Mouse (Mus musculus): ENCODE measurements at regions not wholly inside any gene's neighbourhood (a gene's known extent, or its start where the extent isn't known, plus 50 kb on each side); places are given as distances from the start of the nearest gene placed in this dataset.
A peak's percentile ranks its signal among the peaks of the same experiment; 100 is the strongest.

DNA sequence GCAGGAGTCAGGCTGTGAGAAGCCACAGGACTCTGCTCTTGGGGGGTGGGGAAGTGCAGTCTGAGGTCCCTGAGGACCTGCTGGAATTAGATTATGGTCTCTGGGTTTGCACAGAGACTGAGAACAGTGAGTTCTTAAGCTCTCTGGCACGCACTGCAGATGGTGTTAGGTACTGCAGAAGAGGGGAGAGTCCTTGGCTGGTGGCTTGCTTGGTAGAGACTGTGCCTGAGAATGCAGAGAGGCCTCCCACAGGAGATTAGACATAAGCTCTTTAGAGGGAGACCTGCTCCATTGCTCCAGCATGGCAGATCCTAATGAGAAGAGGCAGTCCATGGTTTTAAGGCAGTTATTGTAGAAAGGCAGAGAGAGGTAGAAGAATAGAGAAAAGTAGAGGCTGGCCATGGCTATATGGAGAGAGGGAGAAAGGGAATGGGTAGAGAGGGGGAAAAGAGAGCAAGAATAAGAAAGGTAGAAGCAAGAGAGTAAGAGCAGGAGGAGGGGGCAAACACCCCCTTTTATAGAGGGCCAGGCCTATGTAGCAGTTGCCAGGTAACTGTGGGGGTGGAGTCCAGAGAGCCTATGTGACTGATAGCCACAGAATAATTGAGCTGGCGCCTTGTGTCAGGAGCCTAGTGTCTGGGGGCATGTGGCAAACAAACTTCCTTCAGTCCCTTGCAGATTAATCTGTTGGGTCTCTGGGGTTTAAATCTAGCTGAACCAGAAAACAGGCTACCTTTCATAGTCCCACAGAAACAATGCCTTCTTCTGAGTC is 591.3 kb upstream of the Arrdc3 start:
- no peaks in the 10 kb centered on the region for H3K9me3 ChIP-seq (replicated peaks; ENCODE audit: control insufficient read depth, low read length)
- DNase-seq (ENCODE audit: low spot score) (no peak), ATAC-seq (replicated peaks; ENCODE audit: insufficient number of reproducible peaks, low FRiP score, low TSS enrichment, low read depth) (0 out of 2 replicates have a peak, but pooled peaks have one; percentile 62)
- 51% methylated on average over 2 of the region's 2 CpGs for WGBS
- no peaks in the 10 kb centered on the region for H3K36me3 ChIP-seq (replicated peaks; ENCODE audit: control insufficient read depth, insufficient read depth, low read depth, low read length)
- H3K4me3 ChIP-seq (ENCODE audit: low read depth, low read length), result no peak overlapping the region
- no peak overlapping the region for H3K4me2 ChIP-seq (ENCODE audit: low read depth, low read length)
- no peaks in the 10 kb centered on the region for H3K27me3 ChIP-seq (ENCODE audit: control insufficient read depth, insufficient read depth, low read length)
- H3K4me1 ChIP-seq (ENCODE audit: control insufficient read depth, insufficient read depth, low read length), result no peaks in the 10 kb centered on the region
- no peak overlapping the region for H3K27ac ChIP-seq (replicated peaks; ENCODE audit: low read depth, low read length)
- H3K9ac ChIP-seq (replicated peaks; ENCODE audit: low read length), result no peak overlapping the region

DNA sequence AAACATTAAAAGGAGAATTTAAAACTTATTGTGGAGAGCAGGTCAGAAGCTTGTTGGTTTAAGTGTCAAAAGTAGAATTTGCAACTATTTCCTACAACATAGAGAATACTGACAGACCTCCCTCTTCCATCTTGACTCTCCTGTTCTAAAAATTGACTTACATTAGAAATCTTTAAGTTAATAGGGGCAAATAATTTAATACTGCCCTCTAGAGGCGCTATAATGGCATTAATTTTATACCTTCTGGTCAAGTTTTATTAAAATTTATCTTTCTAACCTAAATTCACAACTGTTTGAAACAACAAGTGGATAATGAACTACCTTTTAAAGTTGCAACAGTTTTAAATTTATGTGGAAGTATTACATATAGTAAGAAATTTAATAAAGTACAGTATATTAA is 587.5 kb upstream of the Arrdc3 start:
- Histone ChIP-seq H3K4me1 (ENCODE audit: control insufficient read depth, insufficient read depth, low read length) (no peaks in the 10 kb centered on the region), H3K9ac (replicated peaks; ENCODE audit: low read length) (no peak overlapping the region), H3K4me2 (ENCODE audit: low read depth, low read length) (no peak overlapping the region), H3K36me3 (replicated peaks; ENCODE audit: control insufficient read depth, insufficient read depth, low read depth, low read length) (no peaks in the 10 kb centered on the region), H3K9me3 (replicated peaks; ENCODE audit: control insufficient read depth, low read length) (no peaks in the 10 kb centered on the region), H3K27me3 (ENCODE audit: control insufficient read depth, insufficient read depth, low read length) (no peaks in the 10 kb centered on the region), H3K27ac (replicated peaks; ENCODE audit: low read depth, low read length) (no peak overlapping the region), H3K4me3 (ENCODE audit: low read depth, low read length) (no peak overlapping the region)
- ATAC-seq (replicated peaks; ENCODE audit: insufficient number of reproducible peaks, low FRiP score, low TSS enrichment, low read depth) (no peak), DNase-seq (ENCODE audit: low spot score) (peak; percentile 28)
- WGBS, result 9% methylated on average over 1 of the region's 1 CpGs

DNA sequence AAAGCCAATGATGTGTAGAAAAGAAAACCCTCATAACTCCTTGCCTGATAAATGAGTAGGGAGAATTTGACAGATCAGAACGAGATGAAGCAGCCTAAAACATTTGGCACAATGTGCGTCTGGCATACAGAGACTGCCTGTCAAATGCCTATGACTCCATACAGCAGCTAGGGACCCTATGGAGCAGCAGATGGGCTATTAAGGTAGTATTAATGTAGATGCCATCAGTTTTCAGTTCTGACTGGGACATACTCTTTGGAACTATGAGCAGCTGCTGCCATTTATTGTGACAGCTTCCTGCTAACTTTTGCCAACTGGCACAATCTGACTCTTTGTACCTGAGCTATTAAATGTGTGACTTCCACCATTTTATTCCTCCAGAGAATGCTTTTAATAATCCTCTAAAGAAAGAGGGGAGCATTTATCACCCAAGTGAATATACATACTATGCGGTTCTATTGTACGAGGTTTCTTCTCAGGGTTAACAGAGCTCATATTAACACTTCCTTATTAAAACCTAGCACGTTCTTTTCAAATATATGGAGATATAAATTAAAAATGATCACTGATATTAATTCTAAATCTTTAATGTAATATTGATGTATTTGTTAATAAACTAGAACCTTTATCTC is 549.0 kb upstream of the Arrdc3 start:
- DNase-seq (ENCODE audit: low spot score) (no peak), ATAC-seq (replicated peaks; ENCODE audit: insufficient number of reproducible peaks, low FRiP score, low TSS enrichment, low read depth) (no peak)
- no peak overlapping the region for H3K9ac ChIP-seq (replicated peaks; ENCODE audit: low read length)
- no peaks in the 10 kb centered on the region for H3K9me3 ChIP-seq (replicated peaks; ENCODE audit: control insufficient read depth, low read length)
- H3K27ac ChIP-seq (replicated peaks; ENCODE audit: low read depth, low read length), result no peak overlapping the region
- 76% methylated on average over 5 of the region's 5 CpGs for WGBS
- H3K4me2 ChIP-seq (ENCODE audit: low read depth, low read length), result no peak overlapping the region
- H3K27me3 ChIP-seq (ENCODE audit: control insufficient read depth, insufficient read depth, low read length), result no peaks in the 10 kb centered on the region
- no peaks in the 10 kb centered on the region for H3K36me3 ChIP-seq (replicated peaks; ENCODE audit: control insufficient read depth, insufficient read depth, low read depth, low read length)
- H3K4me3 ChIP-seq (ENCODE audit: low read depth, low read length), result no peak overlapping the region
- no peaks in the 10 kb centered on the region for H3K4me1 ChIP-seq (ENCODE audit: control insufficient read depth, insufficient read depth, low read length)

DNA sequence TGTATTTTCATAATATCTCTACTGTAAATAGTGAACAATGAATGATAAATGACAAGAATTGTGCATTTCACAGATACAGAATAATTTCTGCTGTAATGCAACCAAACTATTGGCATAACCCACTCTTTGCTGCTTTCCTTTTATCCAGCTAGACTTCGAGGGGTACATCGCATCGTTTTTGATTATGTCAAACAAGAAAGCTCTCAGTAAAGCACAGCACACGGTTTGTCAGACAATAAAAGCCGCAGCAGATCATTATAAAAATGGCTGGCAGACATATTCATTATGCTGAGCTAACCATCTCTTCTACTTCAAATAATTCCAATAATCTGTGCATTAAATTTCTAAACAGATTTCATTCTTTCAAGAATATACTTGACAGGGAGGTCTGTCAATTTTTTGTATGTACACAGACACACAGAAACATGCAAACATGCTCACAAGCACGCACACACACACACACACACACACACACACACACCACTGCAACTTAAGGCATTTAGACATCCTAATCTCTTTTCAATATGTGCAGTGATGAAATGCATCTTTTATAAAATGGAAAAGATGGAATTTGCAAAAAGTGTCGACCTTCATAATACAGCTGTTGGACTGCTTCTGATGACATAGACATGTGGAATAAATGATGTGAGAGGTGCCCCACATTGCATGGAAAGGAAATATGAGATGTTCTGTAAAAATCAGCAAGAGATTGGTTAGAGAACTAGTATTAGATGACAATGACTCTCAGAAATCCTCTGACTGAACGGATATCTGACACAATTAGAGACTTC is 548.1 kb upstream of the Arrdc3 start:
- no peak for ATAC-seq (replicated peaks; ENCODE audit: insufficient number of reproducible peaks, low FRiP score, low TSS enrichment, low read depth)
- 77% methylated on average over 8 of the region's 8 CpGs for WGBS

DNA sequence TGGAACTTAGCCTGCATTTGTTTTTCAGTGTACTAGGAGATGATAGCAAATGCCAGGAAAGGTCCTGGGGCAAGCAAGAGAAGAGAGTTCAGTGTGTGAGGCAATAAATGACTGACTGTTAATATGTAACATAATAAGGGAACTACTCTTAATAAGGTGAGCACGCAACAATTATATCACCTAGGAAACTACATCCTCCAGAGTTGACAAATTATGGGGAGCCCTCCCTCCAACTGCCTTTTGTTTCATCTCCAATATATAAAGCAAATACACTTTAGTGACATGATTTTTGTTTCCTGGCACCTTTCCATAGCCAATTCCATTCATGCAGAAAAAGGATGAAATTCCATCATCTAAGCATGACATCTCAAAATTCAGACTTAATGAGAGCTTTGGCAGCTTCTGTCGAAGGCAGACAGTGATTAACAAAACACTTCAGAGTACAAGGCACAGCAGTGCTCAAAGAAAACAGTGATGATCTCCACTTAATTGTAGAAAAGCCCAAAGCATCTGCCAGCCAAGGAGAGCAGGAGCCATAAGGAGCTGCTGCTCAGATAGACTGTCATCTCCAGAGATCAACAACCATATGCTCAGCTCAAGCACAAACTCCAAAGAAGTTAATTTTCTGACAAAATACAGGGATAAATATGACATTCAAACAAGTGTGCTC is 536.1 kb upstream of the Arrdc3 start:
- 64% methylated on average over 2 of the region's 2 CpGs for WGBS
- no peaks in the 10 kb centered on the region for H3K4me1 ChIP-seq (ENCODE audit: control insufficient read depth, insufficient read depth, low read length)
- H3K4me2 ChIP-seq (ENCODE audit: low read depth, low read length), result no peak overlapping the region
- no peak overlapping the region for H3K4me3 ChIP-seq (ENCODE audit: low read depth, low read length)
- DNase-seq (ENCODE audit: low spot score) (no peak), ATAC-seq (replicated peaks; ENCODE audit: insufficient number of reproducible peaks, low FRiP score, low TSS enrichment, low read depth) (no peak)
- H3K9me3 ChIP-seq (replicated peaks; ENCODE audit: control insufficient read depth, low read length), result no peaks in the 10 kb centered on the region
- H3K27ac ChIP-seq (replicated peaks; ENCODE audit: low read depth, low read length), result no peak overlapping the region
- H3K36me3 ChIP-seq (replicated peaks; ENCODE audit: control insufficient read depth, insufficient read depth, low read depth, low read length), result no peaks in the 10 kb centered on the region
- no peak overlapping the region for H3K9ac ChIP-seq (replicated peaks; ENCODE audit: low read length)
- no peaks in the 10 kb centered on the region for H3K27me3 ChIP-seq (ENCODE audit: control insufficient read depth, insufficient read depth, low read length)

More for the DNA sequence above, 548.1 kb upstream of the Arrdc3 start:
- DNase-seq (ENCODE audit: low spot score), result no peak
- Histone ChIP-seq H3K27ac (replicated peaks; ENCODE audit: low read depth, low read length) (no peak overlapping the region), H3K4me3 (ENCODE audit: low read depth, low read length) (no peak overlapping the region), H3K9me3 (replicated peaks; ENCODE audit: control insufficient read depth, low read length) (no peaks in the 10 kb centered on the region), H3K9ac (replicated peaks; ENCODE audit: low read length) (no peak overlapping the region), H3K36me3 (replicated peaks; ENCODE audit: control insufficient read depth, insufficient read depth, low read depth, low read length) (no peaks in the 10 kb centered on the region), H3K4me1 (ENCODE audit: control insufficient read depth, insufficient read depth, low read length) (no peaks in the 10 kb centered on the region), H3K4me2 (ENCODE audit: low read depth, low read length) (no peak overlapping the region), H3K27me3 (ENCODE audit: control insufficient read depth, insufficient read depth, low read length) (no peaks in the 10 kb centered on the region)

DNA sequence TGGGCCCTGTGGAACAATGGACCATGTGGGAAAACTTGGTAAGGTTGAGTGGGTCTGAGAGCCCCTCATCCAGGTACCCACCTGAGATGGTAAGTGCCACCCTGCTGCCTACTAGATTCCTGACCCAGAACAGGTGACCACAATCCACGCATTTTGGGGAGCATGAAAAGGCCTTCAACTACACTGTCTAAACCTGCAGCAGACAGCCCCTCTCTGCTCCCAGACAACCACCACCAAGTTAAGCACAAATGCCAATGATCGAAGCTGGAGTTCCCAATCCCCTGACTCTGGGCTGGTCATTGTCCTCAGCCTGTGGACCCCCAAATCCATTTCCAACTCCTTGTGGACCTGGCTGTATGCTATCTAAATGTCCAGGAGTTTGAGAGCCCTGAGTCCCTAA is 517.2 kb upstream of the Arrdc3 start:
- no peak overlapping the region for H3K4me2 ChIP-seq (ENCODE audit: low read depth, low read length)
- no peak overlapping the region for H3K9ac ChIP-seq (replicated peaks; ENCODE audit: low read length)
- ATAC-seq (replicated peaks; ENCODE audit: insufficient number of reproducible peaks, low FRiP score, low TSS enrichment, low read depth), result no peak; the same call in 1 of the 2 replicates
- 89% methylated on average over 2 of the region's 2 CpGs for WGBS
- H3K27ac ChIP-seq (replicated peaks; ENCODE audit: low read depth, low read length), result no peak overlapping the region
- no peaks in the 10 kb centered on the region for H3K9me3 ChIP-seq (replicated peaks; ENCODE audit: control insufficient read depth, low read length)
- H3K27me3 ChIP-seq (ENCODE audit: control insufficient read depth, insufficient read depth, low read length), result no peaks in the 10 kb centered on the region
- H3K36me3 ChIP-seq (replicated peaks; ENCODE audit: control insufficient read depth, insufficient read depth, low read depth, low read length), result no peaks in the 10 kb centered on the region
- DNase-seq (ENCODE audit: low spot score), result no peak
- H3K4me3 ChIP-seq (ENCODE audit: low read depth, low read length), result no peak overlapping the region
- H3K4me1 ChIP-seq (ENCODE audit: control insufficient read depth, insufficient read depth, low read length), result no peaks in the 10 kb centered on the region

DNA sequence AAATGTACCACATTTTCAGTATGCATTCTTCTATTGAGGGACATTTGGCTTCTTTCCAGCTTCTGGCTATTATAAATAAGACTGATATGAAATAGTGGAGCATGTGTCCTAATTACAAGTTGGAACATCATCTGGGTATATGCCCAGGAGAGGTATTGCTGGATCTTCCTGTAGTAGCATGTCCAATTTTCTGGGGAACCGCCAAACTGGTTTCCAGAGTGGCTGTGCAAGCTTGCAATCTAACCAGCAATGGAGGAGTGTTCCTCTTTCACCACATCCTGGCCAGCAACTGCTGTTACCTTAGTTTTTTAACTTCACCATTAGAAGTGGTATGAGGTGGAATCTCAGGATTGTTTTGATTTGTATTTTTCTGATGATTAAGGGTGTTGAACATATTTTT is 512.7 kb upstream of the Arrdc3 start:
- WGBS, result 88% methylated on average over 1 of the region's 1 CpGs
- Histone ChIP-seq H3K27me3 (ENCODE audit: control insufficient read depth, insufficient read depth, low read length) (no peaks in the 10 kb centered on the region), H3K36me3 (replicated peaks; ENCODE audit: control insufficient read depth, insufficient read depth, low read depth, low read length) (no peaks in the 10 kb centered on the region), H3K9me3 (replicated peaks; ENCODE audit: control insufficient read depth, low read length) (no peaks in the 10 kb centered on the region), H3K27ac (replicated peaks; ENCODE audit: low read depth, low read length) (no peak overlapping the region), H3K9ac (replicated peaks; ENCODE audit: low read length) (no peak overlapping the region), H3K4me3 (ENCODE audit: low read depth, low read length) (no peak overlapping the region), H3K4me2 (ENCODE audit: low read depth, low read length) (no peak overlapping the region), H3K4me1 (ENCODE audit: control insufficient read depth, insufficient read depth, low read length) (no peaks in the 10 kb centered on the region)
- DNase-seq (ENCODE audit: low spot score) (no peak), ATAC-seq (replicated peaks; ENCODE audit: insufficient number of reproducible peaks, low FRiP score, low TSS enrichment, low read depth) (no peak)

All from embryonic facial prominence, embryonic 11.5 days (tissue).